Mouse (Mus musculus) liver, embryonic 12.5 days (tissue): ENCODE results near the gene Dab1. TPM values are rescaled to one million over a fixed set of nuclear protein-coding genes. Genes with fewer than 3 reads are reported as not detected.

Experiments used
- ATAC-seq: fragments of 200-750 bp; cut with Nextera tagmentation; 2 replicates; pipeline ENCODE4 v1.8.0; 2017; ENCODE audit warnings: moderate number of reproducible peaks, mild to moderate bottlenecking, moderate library complexity
- H3K27ac ChIP-seq: fragments of 300-500 bp; sonication (generic); 2 replicates; pipeline ENCODE4 v1.5.1; 2016; ENCODE audit warnings: mild to moderate bottlenecking
- H3K27me3 ChIP-seq: fragments of 300-500 bp; sonication (generic); replicated peaks from 2 replicates; pipeline ENCODE4 v1.6.1; 2016; ENCODE audit warnings: mild to moderate bottlenecking, moderate library complexity
- H3K36me3 ChIP-seq: fragments of 300-500 bp; sonication (generic); 2 replicates; pipeline ENCODE4 v1.6.1; 2016; ENCODE audit warnings: mild to moderate bottlenecking, moderate library complexity
- H3K4me1 ChIP-seq: fragments of 300-500 bp; sonication (generic); 2 replicates; pipeline ENCODE4 v1.6.1; 2016
- H3K4me2 ChIP-seq: fragments of 300-500 bp; sonication (generic); 2 replicates; pipeline ENCODE4 v1.6.1; 2016; ENCODE audit warnings: mild to moderate bottlenecking, moderate library complexity
- H3K4me3 ChIP-seq: fragments of 300-500 bp; sonication (generic); 2 replicates; pipeline ENCODE4 v1.5.1; 2016; ENCODE audit warnings: mild to moderate bottlenecking, moderate library complexity
- H3K9ac ChIP-seq: fragments of 300-500 bp; sonication (generic); 2 replicates; pipeline ENCODE4 v1.6.1; 2016; ENCODE audit warnings: mild to moderate bottlenecking, moderate library complexity
- H3K9me3 ChIP-seq: fragments of 300-500 bp; sonication (generic); replicated peaks from 2 replicates; pipeline ENCODE4 v1.6.1; 2016; ENCODE audit warnings: mild to moderate bottlenecking, moderate library complexity
- WGBS: fragments of 180-500 bp; shearing (Covaris S2); methylation state at CpG from one replicate; pipeline ENCODE4 v1.1.7; 2016; ENCODE audit not compliant: insufficient replicate concordance; 5-methylcytosine and 5-hydroxymethylcytosine counted together
- polyA plus RNA-seq: library from polyadenylated mRNA; unstranded; fragments of >200 nt; fragmentation: Nextera tagmentation; extraction: Ambion mirVana; gene quantifications from 2 replicates; pipeline ENCODE4 v1.2.1, GENCODE M21; 2016

The Dab1 gene
- polyA plus RNA-seq, 1 experiment from 2014 or later = 0.45 TPM

- Histone ChIP-seq H3K27me3 (no peaks in the 10 kb centered on the region), H3K4me3 (no peak overlapping the region), H3K27ac (no peak overlapping the region), H3K4me1 (no peaks in the 10 kb centered on the region), H3K9ac (no peak overlapping the region), H3K4me2 (no peak overlapping the region), H3K36me3 (no peaks in the 10 kb centered on the region), H3K9me3 (no peaks in the 10 kb centered on the region)
- 49% methylated on average over 4 of the region's 4 CpGs for WGBS
- ATAC-seq = no peak
Measured at GRCm38 (mm10) chr4:103775712-103776111, 156.6 kb downstream of the Dab1 start.

- H3K4me1 ChIP-seq = no peaks in the 10 kb centered on the region
- no peak for ATAC-seq
- H3K9ac ChIP-seq = no peak overlapping the region
- no peaks in the 10 kb centered on the region for H3K27me3 ChIP-seq
- H3K4me2 ChIP-seq = no peak overlapping the region
- H3K36me3 ChIP-seq = no peaks in the 10 kb centered on the region
- WGBS = 56% methylated on average over 4 of the region's 4 CpGs
- no peak overlapping the region for H3K27ac ChIP-seq
- H3K9me3 ChIP-seq = no peaks in the 10 kb centered on the region
- no peak overlapping the region for H3K4me3 ChIP-seq
Measured at GRCm38 (mm10) chr4:103781398-103781797, 162.2 kb downstream of the Dab1 start.

DNA sequence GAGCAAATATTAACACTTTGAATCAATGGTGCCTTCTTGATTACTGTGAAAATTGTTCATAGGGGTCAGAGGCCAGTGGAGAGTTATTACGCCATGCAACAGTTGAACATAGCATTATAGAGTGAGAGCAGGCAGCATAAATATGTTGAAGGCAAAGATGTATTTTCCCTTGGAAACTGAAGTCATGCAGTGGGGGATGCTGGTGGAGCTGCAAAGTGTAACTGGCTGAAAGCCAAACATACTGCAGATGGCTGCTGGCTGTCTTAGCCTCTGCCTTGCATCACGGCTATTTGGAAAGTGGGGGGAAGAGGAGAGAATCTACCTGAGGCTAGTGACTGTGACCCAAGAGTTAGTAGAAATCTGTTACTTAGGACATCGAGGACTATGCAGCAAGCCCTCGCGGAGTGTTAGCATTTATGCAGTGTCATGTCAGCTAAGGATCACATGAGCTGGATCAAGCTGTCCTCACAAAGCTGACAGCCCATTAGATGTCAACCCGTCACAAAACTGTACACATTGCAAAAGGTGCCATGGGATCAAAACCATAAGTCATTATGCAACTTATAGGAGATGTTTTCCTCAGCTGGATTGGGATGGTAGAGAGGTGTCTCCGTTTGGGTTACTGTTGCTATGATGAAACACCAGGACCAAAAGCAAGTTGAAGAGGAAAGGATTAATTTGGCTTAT, 164.5 kb downstream of the Dab1 start:
- no peaks in the 10 kb centered on the region for H3K4me1 ChIP-seq
- H3K36me3 ChIP-seq = no peaks in the 10 kb centered on the region
- no peak overlapping the region for H3K4me3 ChIP-seq
- 76% methylated on average over 7 of the region's 7 CpGs for WGBS
- H3K27ac ChIP-seq = no peak overlapping the region
- H3K9ac ChIP-seq = no peak overlapping the region
- H3K27me3 ChIP-seq = no peaks in the 10 kb centered on the region
- no peak overlapping the region for H3K4me2 ChIP-seq
- H3K9me3 ChIP-seq = no peaks in the 10 kb centered on the region
- ATAC-seq = no peak

GRCm38 (mm10) chr4:103793589-103794312, 174.6 kb downstream of the Dab1 start:
- H3K27ac ChIP-seq = no peak overlapping the region
- WGBS = 67% methylated on average over 8 of the region's 8 CpGs
- no peak for ATAC-seq

DNA sequence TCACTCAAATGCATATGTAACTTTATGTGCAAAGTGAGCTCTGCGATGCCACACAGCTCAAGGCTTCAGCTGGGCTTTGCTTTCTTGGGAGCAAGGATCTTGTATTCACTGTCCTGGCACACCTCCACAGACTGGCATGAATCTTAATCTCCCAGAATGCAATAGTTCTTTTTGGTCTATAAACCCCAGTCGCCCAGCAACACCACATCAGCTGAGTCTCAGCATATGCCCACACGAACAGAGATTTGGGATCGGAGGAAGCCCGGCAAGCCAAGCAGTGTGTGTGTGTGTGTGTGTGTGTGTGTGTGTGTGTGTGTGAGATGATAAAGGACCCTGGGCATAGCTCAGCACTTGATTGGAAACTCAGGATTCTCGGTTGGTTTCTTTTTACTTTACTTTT, 177.3 kb downstream of the Dab1 start:
- Histone ChIP-seq H3K9me3 (no peaks in the 10 kb centered on the region), H3K4me3 (no peak overlapping the region)

More at GRCm38 (mm10) chr4:103793589-103794312, 174.6 kb downstream of the Dab1 start:
- H3K27me3 ChIP-seq = no peaks in the 10 kb centered on the region
- no peaks in the 10 kb centered on the region for H3K4me1 ChIP-seq
- no peaks in the 10 kb centered on the region for H3K36me3 ChIP-seq
- no peak overlapping the region for H3K4me3 ChIP-seq
- no peak overlapping the region for H3K9ac ChIP-seq
- no peaks in the 10 kb centered on the region for H3K9me3 ChIP-seq
- H3K4me2 ChIP-seq = no peak overlapping the region

DNA sequence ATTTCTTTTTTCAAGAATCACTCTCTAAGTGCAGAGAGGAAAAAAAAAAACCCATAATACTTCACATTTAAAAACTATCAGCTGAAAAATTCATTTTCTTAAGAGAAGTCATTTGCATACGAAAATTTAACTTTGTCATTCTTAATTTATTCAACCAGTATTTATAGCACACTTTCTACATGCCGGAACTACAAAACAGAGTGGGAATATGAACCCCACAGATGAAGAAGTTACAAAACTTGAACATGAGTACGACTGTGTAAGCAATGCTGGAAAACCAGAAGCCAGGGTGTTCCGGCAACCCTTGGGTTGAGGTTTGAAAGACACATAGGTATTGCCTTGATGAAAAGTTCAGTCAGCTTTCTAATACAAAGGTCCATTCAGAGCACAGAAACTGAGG, 183.3 kb downstream of the Dab1 start:
- no peaks in the 10 kb centered on the region for H3K27me3 ChIP-seq
- H3K9me3 ChIP-seq = no peaks in the 10 kb centered on the region
- no peak overlapping the region for H3K9ac ChIP-seq
- no peak for ATAC-seq
- no peak overlapping the region for H3K4me2 ChIP-seq
- no peaks in the 10 kb centered on the region for H3K36me3 ChIP-seq
- 68% methylated on average over 4 of the region's 4 CpGs for WGBS
- H3K4me3 ChIP-seq = no peak overlapping the region
- H3K4me1 ChIP-seq = no peaks in the 10 kb centered on the region
- H3K27ac ChIP-seq = no peak overlapping the region

More for the DNA sequence above, 177.3 kb downstream of the Dab1 start:
- H3K36me3 ChIP-seq = no peaks in the 10 kb centered on the region
- ATAC-seq = no peak
- H3K4me1 ChIP-seq = no peaks in the 10 kb centered on the region
- no peak overlapping the region for H3K9ac ChIP-seq
- no peak overlapping the region for H3K27ac ChIP-seq
- H3K27me3 ChIP-seq = no peaks in the 10 kb centered on the region
- H3K4me2 ChIP-seq = no peak overlapping the region
- WGBS = 55% methylated on average over 6 of the region's 6 CpGs

GRCm38 (mm10) chr4:103804461-103804860, 185.3 kb downstream of the Dab1 start:
- no peak overlapping the region for H3K27ac ChIP-seq
- 39% methylated on average over 1 of the region's 1 CpGs for WGBS
- H3K9me3 ChIP-seq = no peaks in the 10 kb centered on the region
- no peaks in the 10 kb centered on the region for H3K36me3 ChIP-seq
- ATAC-seq = no peak
- no peak overlapping the region for H3K4me2 ChIP-seq
- H3K9ac ChIP-seq = no peak overlapping the region
- no peaks in the 10 kb centered on the region for H3K27me3 ChIP-seq
- H3K4me1 ChIP-seq = no peaks in the 10 kb centered on the region
- no peak overlapping the region for H3K4me3 ChIP-seq

DNA sequence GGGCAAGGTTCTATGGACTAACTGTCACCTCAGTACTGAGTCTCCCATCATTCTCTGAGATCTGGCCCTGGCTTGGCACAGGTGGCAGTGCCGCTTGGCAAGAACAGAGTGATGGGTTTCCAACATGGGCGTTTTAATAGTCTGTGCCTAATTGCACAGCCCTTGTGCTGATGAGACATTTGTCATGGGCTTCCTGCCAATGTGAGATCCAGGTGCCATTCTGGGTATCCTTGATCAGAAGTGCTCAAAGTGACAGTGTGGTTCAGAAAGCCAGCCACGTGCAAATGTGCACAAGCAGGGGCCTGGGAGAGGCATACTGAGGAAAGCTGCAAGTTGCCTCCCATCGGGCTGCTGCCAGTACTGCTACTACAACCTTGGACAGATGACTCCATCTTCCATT, 203.5 kb downstream of the Dab1 start:
- Histone ChIP-seq H3K9me3 (no peaks in the 10 kb centered on the region), H3K27me3 (no peaks in the 10 kb centered on the region), H3K9ac (no peak overlapping the region), H3K36me3 (no peaks in the 10 kb centered on the region), H3K4me1 (no peaks in the 10 kb centered on the region), H3K27ac (no peak overlapping the region), H3K4me2 (no peak overlapping the region), H3K4me3 (no peak overlapping the region)
- no peak for ATAC-seq
- WGBS = 64% methylated on average over 4 of the region's 4 CpGs

- no peaks in the 10 kb centered on the region for H3K27me3 ChIP-seq
- no peak overlapping the region for H3K9ac ChIP-seq
- H3K4me2 ChIP-seq = no peak overlapping the region
- H3K36me3 ChIP-seq = no peaks in the 10 kb centered on the region
- WGBS = 41% methylated on average over 5 of the region's 5 CpGs
- ATAC-seq = no peak
- no peak overlapping the region for H3K27ac ChIP-seq
- no peak overlapping the region for H3K4me3 ChIP-seq
- H3K4me1 ChIP-seq = no peaks in the 10 kb centered on the region
- no peaks in the 10 kb centered on the region for H3K9me3 ChIP-seq
Measured at GRCm38 (mm10) chr4:103838377-103838776, 219.2 kb downstream of the Dab1 start.

- Histone ChIP-seq H3K4me2 (no peak overlapping the region), H3K27ac (no peak overlapping the region), H3K9ac (no peak overlapping the region), H3K36me3 (no peaks in the 10 kb centered on the region), H3K9me3 (no peaks in the 10 kb centered on the region), H3K4me3 (no peak overlapping the region), H3K27me3 (no peaks in the 10 kb centered on the region), H3K4me1 (no peaks in the 10 kb centered on the region)
- ATAC-seq = no peak
- WGBS = 54% methylated on average over 2 of the region's 2 CpGs
Measured at GRCm38 (mm10) chr4:103839541-103839940, 220.4 kb downstream of the Dab1 start.

- ATAC-seq = no peak
- Histone ChIP-seq H3K4me3 (no peak overlapping the region), H3K9ac (no peak overlapping the region), H3K4me2 (no peak overlapping the region), H3K36me3 (no peaks in the 10 kb centered on the region), H3K9me3 (no peaks in the 10 kb centered on the region), H3K4me1 (no peaks in the 10 kb centered on the region), H3K27me3 (no peaks in the 10 kb centered on the region), H3K27ac (no peak overlapping the region)
- WGBS = 50% methylated on average over 7 of the region's 7 CpGs
Measured at GRCm38 (mm10) chr4:103841126-103841525, 222.0 kb downstream of the Dab1 start.

- H3K4me1 ChIP-seq = no peaks in the 10 kb centered on the region
- ATAC-seq = no peak
- 77% methylated on average over 7 of the region's 7 CpGs for WGBS
Measured at GRCm38 (mm10) chr4:103844635-103845034, 225.5 kb downstream of the Dab1 start.

More at GRCm38 (mm10) chr4:103844635-103845034, 225.5 kb downstream of the Dab1 start:
- H3K4me2 ChIP-seq = no peak overlapping the region
- H3K27me3 ChIP-seq = no peaks in the 10 kb centered on the region
- H3K9me3 ChIP-seq = no peaks in the 10 kb centered on the region
- no peaks in the 10 kb centered on the region for H3K36me3 ChIP-seq
- H3K4me3 ChIP-seq = no peak overlapping the region
- no peak overlapping the region for H3K27ac ChIP-seq
- no peak overlapping the region for H3K9ac ChIP-seq
